Mouse (Mus musculus) natural killer cell, adult 2 months (primary cell): ENCODE measurements around the gene Nav2.

Experiments
- DNase-seq, 2 experiments: peaks; one replicate each; pipeline ENCODE4 v3.0.0; 2022; ENCODE audit warnings: low spot score in 2 of 2

The Nav2 gene

DNA sequence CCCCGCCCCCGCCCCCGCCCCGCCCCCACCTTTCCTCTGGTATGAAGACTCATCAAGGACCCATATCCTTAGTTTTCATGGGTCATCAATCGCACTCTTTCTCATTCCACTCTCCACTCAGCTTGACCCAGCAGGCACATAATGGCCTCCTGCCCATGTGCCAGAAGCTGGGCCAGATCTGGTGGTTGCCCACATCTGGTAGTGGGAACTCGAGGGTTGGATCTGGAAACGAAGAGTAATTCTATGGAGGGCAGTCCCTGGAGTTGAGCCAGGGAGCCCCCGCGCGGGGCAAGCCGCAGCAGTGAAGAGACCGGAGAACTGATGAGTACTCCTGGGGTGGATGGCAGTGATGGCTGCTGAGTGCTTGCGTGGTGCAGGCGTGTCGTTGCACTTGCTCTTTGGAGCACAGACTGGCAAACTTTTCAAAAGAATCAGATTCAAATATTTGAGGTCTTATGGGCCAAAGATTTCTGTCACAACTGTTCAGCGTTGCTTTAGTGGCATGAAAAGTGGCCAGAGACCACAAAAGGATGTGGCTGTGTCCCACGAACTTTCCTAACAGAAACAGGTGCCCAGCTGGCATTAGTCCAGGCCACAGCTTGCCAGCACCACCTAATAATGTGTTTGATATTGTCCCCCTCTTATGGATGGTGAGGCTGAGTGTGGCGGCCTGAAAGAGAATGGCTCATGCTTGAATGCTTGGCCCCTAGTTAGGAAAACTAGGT is 449.1 kb downstream of the Nav2 start:
- DNase-seq: no peak

DNA sequence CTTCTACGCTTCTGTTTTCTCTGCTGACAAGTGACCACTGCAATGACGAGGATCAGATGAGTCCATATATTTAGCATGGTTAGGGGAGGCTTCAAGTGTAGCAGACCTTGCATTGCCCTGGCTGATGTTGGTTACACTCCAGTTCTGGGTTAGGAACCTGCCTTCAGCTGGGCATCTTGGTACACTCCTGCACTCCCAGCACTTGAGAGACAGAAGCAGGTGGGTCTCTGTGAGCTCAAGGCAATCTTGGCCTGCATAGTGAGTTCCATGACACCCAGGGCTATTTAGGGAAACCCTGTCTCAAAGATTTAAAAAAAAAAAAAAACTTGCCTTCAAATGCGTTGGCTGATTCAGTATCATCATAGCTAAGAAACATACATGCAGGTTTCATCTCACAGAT is 450.6 kb downstream of the Nav2 start:
- DNase-seq: no peak

DNA sequence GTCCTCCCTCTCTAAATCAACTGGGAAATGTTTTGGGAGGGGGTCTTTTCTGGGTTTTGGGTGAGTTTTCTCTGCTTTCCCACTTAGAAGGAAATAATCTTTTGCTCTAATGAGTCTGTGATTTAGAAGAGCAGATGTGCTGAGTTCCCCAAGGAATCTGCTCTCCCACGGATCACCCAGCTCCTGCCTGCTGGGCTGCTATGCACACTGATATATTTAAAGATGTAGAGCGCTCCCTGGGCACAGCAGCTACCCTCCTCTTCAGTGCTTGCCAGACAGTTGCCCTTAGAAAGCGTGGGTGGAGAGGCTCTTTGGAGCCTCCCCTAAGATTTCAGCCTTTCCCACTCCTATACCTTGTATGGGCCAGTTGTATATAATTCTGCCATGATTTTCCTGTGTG is 452.1 kb downstream of the Nav2 start:
- no peak for DNase-seq

DNA sequence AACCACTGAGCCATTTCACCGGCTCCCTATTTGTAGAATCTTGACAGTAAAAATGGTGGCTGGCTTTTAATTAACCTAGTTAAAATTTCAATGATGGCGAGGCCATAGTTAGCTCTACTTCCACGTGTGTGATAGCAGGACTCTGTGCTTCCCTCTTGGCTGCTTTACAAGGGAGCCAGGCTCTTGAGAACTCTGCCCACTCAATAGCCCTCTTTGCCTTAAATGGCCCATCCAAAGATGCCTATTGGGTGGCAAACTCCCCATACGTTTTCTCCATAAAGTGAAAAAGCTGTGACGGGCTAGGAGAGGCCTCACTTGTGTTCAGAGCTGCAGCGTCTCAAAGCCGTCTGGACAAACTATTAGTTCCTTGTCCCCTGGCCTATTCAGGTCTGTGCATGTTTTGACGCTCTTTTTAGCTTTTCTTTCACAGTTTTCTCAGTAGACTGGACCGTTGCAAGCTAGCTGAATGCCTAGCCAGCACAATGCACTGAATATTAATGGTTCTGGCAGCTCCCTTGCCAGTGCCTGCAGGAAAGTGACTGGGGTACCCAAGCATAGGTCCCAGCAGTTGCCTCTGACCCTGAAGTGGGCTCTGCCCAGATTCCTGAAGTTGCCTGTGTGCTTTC is 453.1 kb downstream of the Nav2 start:
- DNase-seq: no peak

DNA sequence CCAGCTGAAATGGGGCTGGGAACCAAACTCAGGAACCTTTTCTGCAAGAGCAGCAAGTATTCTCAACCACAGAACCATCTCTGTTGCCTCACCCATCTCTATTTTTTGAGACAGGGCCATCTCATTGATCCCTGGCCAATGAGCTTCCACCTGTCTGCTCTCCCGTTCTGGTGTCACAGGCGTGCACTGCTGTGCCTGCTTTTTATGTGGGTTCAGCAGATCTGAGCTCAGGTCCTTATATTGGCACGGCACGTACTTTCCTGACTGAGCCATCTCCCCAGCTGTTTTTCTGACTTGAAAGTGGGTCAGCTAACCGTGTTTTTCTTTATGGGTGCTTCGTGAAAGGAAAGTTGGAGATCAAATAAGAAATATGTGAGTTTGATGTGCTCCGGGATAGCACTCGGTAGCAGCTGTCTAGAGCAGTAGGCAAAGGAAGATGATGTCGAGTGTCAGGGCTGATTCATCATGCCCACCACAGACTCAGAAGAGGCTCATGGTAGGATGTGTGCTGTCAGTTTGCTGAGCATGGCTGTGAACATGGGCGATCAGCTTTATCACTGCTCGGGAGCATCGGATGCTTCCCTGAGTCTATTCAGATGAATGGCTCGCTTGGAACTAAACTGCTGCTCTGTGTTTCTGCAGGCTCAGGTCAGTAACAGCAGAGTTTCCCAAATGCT is 456.1 kb downstream of the Nav2 start:
- DNase-seq: no peak

DNA sequence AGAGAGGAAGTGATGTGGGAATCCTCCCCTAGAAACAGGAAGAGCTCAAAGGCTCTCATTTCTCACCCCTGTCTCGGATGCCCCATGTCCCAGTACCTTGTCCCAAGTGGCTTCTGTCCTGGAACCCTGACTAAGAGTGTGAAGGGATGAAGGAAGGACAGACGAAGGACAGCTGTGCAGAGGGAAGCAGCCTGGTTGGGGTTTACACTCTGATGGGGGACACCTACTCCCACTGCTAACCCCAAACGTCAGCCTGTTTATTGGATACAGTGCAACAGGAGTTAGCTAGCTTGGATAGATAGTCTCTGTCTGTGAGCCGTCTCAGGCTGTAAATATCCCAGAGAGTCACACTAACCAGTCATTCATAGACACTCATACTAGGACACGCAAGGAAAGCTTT is 460.1 kb downstream of the Nav2 start:
- no peak for DNase-seq

DNA sequence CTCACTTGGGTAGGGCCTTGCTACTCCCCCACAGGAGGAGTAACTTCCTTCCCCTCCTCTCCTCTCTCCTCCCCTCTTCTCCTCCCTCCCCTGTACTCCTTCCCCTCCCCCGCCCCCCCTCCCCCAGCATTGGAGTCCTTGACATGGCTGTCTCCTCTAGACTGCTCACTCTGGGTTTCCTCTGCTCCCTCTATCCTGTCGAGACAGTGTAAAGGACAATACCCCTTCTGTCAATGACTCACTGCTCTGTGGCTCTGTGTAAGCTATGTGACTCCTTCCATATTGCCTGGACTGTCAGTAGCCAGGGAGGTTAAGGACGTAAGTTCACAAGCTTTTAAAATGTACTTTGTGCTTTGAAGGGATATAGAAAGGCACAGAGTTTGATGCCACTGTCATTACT is 460.5 kb downstream of the Nav2 start:
- DNase-seq: no peak

DNA sequence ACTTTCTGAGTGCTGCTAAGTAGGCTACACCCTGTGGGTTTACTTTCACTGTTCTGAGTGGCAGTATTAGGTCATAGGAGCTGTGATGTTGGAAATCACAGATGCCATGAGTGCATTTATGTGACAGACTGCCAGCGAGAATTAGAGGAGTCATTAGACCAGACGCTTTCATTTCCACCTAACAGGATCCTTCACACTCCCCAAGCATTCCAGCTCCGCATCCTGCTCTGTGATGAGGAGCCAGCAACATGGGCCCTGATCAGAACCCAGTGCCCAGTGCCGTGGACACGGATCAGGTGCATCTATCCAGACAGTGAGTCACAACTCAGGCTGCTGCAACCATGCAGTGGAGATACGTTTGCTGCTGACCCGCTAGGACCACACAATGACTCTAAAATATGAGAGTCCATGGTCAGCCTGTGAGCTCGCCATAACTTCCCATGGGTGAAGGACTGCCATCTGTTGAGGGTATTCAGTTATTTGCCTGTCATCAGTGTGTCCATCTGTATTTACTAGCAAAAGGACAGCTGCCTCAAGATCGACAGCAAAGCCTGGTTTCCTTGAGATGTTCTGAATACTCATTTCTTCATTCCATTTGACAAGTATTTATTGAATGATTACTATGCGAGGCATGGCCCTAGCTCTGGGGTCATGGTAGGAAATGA is 461.4 kb downstream of the Nav2 start:
- no peak for DNase-seq

DNA sequence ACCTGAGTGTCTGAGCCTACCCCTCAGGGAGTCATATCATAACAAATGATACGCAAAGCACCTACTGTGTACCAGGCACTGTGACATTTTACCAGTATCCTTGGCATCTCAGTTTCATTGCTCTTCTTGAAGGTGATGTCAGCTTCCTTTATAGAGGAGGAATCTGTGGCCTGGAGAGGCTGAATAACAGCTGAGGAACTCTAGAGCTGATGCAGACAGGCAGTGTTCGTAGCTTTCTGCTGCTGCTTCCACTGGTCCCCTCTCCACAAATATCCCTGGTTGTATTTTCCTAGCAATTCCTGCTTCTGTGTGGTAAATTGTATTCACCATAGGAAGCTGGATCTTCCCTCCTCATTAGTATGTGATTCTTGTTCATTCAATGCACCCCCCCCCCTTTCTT is 462.8 kb downstream of the Nav2 start:
- no peak for DNase-seq

DNA sequence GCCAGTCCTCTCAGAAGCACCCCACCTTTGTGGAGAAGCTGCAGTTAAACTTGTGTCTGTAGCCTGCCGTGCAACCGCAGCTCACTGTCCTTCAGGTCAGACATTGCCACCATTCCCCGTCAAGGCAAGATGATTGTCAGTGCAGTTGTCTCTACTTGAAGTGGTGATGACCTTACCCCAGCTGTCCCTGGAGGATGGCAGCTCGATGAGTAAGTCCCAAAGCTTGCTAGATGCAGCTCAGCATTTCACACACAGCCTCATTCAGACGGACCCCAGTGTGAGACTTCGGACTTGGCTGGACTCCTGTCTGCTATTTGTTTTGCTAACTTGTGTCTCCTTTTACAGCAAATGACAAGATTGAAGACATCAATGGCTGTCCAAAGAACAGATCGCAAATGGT is 463.5 kb downstream of the Nav2 start:
- no peak for DNase-seq

DNA sequence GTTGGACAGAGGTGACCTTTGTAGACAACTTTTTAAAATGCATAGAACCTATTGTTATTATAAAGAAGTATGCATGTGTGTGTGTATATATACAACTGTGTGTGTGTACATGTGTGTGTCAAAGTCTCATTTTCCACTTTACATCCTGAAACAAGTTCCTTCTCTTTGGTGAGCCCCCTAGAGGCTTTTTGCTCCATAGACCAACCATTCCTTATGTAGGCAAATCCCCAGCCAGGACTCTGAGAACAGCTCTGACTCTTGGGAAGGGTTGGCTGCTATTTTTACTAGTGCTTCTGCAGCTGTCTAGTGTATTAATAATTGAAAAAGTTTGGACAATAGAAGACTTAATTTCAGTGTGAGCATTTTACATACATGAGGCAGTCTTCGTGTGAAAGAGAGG is 464.7 kb downstream of the Nav2 start:
- DNase-seq: no peak

DNA sequence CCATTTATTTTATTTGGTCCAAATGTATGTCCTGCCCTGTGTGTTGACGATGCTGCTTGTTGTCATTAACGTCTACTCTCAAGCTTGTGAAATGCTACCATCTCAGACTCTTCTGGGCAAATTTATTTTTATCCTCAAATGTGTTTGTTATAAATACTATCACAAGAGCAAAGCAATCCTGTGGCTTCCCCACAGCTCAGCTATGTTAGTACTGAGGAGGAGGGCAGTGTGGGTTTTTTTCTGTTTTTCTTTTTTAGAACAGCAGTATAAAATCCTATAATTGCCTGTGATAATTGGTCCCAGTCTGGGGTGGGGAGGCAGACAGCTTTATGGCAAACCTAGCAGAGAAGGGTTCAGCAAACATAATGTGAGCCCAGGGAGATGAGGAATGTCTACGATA is 465.1 kb downstream of the Nav2 start:
- DNase-seq: no peak

DNA sequence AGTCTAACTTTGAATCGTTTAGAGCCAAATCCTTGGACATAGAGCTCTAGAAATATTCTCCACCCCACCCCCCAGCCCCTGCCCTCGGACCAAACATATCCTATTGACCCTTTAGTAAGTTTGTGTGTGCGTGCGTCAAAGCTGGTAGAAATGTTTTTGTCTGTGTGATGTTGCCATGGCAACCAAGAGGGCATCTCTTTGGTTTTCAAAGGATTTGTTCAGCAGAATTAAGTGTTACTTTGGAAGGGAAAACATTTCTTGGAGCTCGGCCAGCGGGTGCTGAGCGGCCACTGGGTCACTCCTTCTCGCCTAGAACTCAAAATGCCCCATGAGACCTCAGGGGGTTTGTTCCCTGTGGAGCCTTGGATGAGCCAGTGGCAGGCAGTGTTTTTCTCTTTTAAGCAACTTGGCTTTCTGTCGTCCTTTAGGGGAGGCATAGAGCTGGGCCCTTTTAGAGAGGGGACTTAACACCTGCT is 467.0 kb downstream of the Nav2 start:
- no peak for DNase-seq

DNA sequence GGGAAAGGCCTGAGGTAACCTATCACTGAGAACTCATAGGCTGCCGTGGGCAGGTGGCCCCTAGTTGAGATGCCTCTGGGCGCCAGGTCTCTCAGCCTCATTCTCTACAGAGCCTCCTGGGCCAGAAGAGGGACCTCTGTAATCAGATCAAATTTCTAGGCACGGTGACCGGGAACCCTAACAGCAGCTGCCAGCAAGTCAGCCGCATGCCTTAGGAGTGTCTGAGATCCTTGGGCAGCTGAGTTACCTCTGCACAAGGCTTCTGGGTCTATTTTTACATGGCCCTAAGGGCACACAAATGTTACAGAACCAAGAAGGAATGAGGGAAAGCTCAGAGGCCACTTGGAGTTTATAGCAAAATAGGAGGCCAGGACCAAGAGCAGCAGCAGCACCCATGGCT is 470.1 kb downstream of the Nav2 start:
- DNase-seq: no peak

DNA sequence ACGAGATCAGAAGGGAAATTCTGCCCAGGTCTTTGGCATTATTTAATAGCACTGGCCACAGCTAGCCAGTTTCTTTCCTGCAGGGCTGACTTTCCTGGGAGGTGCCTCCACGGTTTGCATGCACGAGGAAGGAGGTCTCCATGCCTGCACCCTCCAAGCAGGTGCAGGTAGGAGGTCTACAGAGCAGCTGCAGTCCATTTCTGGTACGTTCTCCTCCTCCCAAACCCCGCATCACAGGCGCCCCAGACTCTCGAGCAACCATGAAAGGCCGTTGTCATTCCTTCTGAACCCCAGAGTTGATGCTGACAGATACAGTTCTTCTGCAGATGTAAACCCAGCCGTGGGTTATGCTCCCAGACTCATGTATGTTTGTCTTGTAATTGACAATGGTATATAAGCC is 472.4 kb downstream of the Nav2 start:
- no peak for DNase-seq

DNA sequence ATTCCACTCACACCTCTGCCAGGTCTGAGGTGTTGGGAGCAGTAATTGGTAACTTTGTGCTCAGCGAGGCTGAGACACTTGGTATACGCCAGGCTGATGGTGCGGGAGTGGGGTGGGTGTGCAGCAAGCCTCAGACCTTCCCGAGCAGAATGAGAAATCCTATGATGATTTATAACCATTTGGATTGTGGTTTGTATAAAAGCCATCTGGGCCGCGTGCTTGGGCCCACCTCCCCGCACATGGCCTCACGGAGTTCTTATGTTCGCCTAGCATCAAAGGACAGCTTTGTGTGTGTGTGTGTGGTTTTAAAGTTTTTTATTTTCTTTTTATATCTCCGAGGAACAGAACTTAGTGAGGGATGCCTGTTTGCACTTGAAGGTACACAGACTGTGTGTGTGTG is 474.4 kb downstream of the Nav2 start:
- no peak for DNase-seq

DNA sequence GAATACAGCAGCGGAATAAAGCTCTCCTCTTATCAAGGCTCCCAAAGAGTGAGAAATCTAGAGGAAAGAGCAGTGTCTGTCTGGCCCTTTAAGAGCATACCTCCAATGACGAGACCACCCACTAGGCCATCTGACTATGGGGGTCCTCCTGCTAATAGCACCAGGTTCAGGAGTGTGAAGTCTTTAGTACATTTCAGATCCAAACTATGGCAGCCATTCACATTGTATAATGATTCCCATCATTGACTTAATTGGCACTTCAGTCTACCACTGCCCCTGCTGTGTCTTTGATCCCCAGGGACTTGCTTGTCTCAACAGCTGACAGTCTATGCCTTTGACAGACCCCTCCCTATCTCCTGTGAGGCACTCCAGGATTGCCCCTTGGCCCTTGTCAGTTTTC is 479.6 kb downstream of the Nav2 start:
- no peak for DNase-seq

DNA sequence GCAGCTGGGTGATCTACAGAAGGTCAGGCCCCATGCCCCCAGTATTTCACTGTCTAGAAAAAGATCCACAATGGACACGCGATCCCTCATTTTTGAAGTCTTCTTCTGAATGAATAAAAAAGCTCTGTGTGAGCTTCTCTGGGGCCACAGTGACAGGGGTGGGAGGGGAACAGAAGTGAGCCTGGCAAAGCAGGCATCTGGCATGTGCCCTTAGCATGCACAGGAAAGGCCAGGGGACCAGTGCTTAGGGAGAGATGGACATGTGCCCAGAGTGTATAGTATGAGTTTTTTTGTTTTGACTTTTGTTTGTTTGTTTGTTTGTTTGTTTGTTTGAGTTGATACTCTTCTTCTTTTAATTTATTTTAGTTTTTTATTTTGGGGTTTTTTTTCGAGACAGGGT is 481.8 kb downstream of the Nav2 start:
- no peak for DNase-seq

DNA sequence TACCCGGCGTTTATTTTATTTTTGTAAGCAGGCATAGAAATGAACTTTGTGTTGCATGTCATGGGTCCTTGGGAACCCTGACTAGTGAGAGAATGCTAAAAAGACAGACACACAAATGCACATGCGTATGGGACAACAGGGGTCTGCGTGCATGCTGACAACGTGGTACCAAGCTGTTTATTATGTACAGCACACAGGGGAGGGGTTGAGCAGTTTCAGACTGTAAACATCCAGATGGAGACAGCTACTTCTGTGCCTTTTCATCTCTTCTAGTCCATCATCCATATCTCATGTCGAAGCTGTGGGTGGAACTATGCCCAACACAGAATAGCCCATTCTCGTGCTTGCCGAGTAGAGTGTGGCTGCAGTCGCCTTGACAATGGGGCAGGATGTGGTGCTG is 482.3 kb downstream of the Nav2 start:
- no peak for DNase-seq

DNA sequence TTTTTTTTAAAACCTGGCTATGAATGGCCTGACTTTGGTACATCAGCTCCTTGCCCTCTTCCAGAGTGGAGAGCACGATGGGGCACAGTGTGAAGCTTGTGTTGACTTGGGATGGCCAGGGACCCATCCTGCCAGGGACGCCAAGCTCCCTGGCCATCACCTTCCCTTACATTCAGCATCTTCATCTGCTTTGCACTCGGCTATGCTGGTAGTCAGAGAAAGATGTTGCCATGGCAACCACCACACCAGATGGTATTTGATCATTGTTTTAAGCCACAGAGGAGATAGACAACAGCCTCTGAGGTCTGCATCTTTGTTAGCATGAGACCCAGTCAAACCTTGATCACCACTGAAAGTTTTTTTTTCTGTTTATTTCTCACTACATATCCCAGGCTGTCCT is 483.7 kb downstream of the Nav2 start:
- DNase-seq: no peak

DNA sequence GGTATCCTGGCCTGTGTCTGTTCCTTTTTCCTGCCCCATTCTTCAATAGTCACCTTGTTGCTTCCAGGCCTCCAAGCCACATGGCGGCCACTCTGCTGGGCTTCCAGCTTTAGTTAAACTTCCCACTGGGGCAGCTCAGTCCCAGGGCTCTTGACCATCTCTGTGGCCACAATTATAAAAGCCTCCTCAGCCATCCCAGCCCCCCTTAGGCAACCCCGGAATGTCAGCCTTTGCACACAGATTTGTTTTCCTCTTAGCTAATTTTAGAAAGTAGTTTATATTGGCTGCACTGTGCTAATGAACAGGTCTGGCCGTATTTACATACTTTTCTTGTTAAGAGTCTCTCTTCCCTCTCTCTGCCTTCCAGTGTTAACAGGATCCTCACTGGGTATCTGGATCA is 484.3 kb downstream of the Nav2 start:
- no peak for DNase-seq

DNA sequence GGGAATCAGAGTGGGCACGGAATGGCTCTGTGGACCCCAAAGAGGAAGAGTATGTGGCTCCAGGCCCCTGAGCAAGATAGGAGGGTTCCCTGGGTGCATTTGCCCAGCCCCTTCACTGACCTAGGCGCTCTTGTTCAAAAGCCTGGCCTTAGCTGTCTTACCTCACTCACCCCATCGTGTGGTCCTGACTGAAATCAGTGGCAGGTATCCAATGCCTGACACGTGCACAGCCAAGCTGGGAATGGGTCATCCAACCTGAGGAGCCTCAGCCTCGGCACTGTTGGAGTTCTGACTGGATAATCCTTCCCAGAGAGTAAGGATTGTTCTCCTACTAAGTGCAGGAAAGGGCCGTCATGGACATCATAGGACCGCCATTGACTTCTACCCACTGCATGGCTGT is 485.3 kb downstream of the Nav2 start:
- no peak for DNase-seq

DNA sequence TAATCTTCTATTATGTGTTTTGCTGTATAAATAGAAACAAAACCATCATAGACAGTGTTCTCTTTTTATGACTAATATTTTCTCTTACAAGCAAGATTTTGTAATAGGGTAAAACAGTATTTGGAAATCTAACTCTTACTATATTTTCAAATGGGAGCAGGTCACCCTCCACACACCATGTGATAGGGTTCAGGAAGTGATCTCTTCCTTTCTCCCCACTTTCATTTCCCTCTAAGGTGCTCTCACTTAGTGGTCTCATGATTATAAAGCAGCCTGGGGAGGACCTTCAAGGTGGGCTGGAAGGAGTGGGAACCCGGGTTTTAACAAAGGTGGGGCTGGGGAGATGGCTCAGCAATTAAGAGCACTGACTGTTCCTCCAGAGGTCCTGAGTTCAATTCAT is 487.7 kb downstream of the Nav2 start:
- DNase-seq: no peak
